Mouse (Mus musculus) forebrain, embryonic 12.5 days (tissue): ENCODE data around the gene Fam240a. TPM values are rescaled to one million over a fixed set of nuclear protein-coding genes. Genes with fewer than 3 reads are reported as not detected.

ENCODE experiments used
- ATAC-seq: fragments of 200-750 bp; cut with Nextera tagmentation; 2 replicates; pipeline ENCODE4 v1.8.0; 2017; ENCODE audit warnings: moderate TSS enrichment; ENCODE audit not compliant: low FRiP score
- H3K27ac ChIP-seq: fragments of 300-500 bp; sonication (generic); 2 replicates; pipeline ENCODE4 v1.5.1; 2016; ENCODE audit warnings: mild to moderate bottlenecking
- H3K27me3 ChIP-seq: fragments of 300-500 bp; sonication (generic); 2 replicates; pipeline ENCODE4 v1.6.1; 2016; ENCODE audit warnings: mild to moderate bottlenecking
- H3K36me3 ChIP-seq: fragments of 300-500 bp; sonication (generic); replicated peaks from 2 replicates; pipeline ENCODE4 v1.6.1; 2016; ENCODE audit warnings: mild to moderate bottlenecking
- H3K4me1 ChIP-seq: fragments of 300-500 bp; sonication (generic); 2 replicates; pipeline ENCODE4 v1.6.1; 2016
- H3K4me2 ChIP-seq: fragments of 300-500 bp; sonication (generic); 2 replicates; pipeline ENCODE4 v1.6.1; 2016; ENCODE audit warnings: mild to moderate bottlenecking, moderate library complexity
- H3K4me3 ChIP-seq: fragments of 300-500 bp; sonication (generic); replicated peaks from 2 replicates; pipeline ENCODE4 v1.5.1; 2016; ENCODE audit warnings: mild to moderate bottlenecking
- H3K9ac ChIP-seq: fragments of 300-500 bp; sonication (generic); 2 replicates; pipeline ENCODE4 v1.6.1; 2016; ENCODE audit warnings: mild to moderate bottlenecking
- H3K9me3 ChIP-seq: fragments of 300-500 bp; sonication (generic); 2 replicates; pipeline ENCODE4 v1.6.1; 2016
- WGBS: fragments of 180-500 bp; shearing (Covaris S2); methylation state at CpG from one replicate; pipeline ENCODE4 v1.1.7; 2016; 5-methylcytosine and 5-hydroxymethylcytosine counted together
- polyA plus RNA-seq: library from polyadenylated mRNA; unstranded; fragments of >200 nt; fragmentation: Nextera tagmentation; extraction: Ambion mirVana; gene quantifications from 2 replicates; pipeline ENCODE4 v1.2.1, GENCODE M21; 2016

Fam240a gene
- polyA plus RNA-seq, 1 experiment from 2014 or later: not detected

DNA sequence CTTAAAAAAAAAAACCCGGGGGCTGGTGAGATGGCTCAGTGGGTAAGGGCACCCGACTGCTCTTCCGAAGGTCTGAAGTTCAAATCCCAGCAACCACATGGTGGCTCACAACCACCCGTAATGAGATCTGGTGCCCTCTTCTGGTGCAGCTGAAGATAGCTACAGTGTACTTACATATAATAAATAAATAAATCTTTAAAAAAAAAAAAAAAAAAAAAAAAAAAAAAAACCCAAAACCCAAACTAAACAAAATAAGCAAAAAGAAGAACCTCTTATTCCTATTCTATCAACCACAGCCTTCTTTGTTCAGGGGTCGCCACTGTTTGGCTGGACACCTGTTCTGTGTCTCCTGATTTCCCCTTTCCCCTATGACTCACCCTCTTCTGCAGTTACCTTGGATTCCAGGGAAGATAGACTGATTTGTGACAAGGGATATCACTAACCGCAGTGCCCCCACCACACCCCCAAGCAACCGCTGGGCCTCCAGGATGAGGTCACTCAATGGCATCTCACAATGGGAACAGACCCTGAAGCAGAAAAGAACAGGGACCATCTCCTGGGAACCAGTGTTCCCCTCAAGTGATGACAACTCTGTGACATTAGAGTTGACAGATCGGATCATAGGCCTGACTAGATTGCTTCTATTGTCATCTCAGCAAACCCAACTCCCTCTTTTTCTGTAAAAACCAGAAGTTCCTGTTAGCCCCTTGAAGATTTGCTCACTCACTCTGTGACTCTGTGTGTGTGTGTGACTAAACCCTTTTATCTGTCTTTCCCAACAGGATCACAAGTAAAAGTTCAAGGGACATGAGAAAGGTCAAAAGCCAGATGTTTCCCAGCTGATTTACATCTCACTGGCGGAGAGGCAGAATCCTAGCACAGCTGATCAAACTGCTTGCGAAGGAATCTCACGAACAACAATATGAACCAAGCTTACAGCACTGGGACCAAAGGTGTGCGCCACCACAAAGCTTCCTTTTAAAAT, 21.1 kb upstream of the Fam240a start:
- 80% methylated on average over 12 of the region's 12 CpGs for WGBS
- Histone ChIP-seq H3K27ac (no peak overlapping the region), H3K27me3 (peaks cover 5% of the 10 kb centered on the region; the same call in 1 of the 2 replicates), H3K36me3 (no peaks in the 10 kb centered on the region), H3K9ac (no peak overlapping the region), H3K4me1 (no peaks in the 10 kb centered on the region), H3K9me3 (no peaks in the 10 kb centered on the region), H3K4me3 (no peak overlapping the region), H3K4me2 (no peak overlapping the region)
- ATAC-seq: no peak

DNA sequence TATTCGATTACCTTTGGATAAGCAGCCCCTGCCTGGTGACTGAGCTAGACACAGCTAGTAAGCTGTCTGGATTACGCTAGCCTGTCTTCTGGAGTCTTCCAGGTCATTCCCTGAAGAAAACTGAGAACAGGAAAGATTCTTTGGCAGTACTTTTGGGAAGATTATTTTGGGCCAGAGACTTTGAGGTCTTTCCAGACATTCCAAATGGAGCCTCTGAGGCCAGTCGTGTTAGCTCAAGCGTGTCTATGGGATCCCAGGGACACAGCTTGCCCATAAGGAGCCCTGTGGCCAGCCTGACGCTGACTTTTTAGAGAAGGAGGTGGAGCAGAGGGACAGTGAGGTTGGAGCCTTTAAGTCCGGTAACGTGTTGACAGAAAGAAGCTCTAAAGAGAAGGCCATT, 19.3 kb upstream of the Fam240a start:
- Histone ChIP-seq H3K27me3 (no peaks in the 10 kb centered on the region), H3K9ac (no peak overlapping the region), H3K36me3 (no peaks in the 10 kb centered on the region), H3K27ac (no peak overlapping the region), H3K9me3 (no peaks in the 10 kb centered on the region), H3K4me2 (no peak overlapping the region), H3K4me1 (no peaks in the 10 kb centered on the region), H3K4me3 (no peak overlapping the region)
- ATAC-seq: no peak
- WGBS: 82% methylated on average over 7 of the region's 7 CpGs

DNA sequence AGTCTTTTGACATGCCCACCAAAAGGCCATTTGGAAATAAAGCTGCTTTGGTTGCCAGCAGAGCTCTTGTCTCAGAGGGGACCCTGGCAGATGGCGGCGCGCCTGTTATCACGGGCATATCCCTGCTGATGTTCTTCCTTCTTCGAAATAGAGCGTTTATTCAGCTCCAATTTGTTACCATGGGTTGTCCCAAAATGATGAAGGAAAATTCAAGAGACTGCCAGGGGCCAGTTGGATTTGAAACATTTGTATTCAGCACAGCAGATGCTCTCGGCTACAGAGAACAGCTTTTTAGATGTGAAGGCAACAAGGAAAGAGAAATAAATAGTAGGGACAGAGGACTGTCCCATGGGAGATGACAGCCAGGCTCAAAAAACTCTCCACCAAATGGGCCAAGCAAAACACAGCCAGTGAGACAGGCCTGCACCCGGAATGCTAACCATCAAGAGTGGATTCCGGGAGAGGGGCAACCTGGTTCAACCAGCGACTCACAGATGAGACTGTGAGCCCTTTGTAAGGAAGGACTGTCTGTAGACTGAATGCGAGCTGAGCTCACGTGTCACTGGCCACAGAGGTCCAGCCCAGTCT, 17.3 kb upstream of the Fam240a start:
- Histone ChIP-seq H3K9me3 (no peaks in the 10 kb centered on the region), H3K9ac (no peak overlapping the region), H3K27me3 (no peaks in the 10 kb centered on the region), H3K27ac (no peak overlapping the region), H3K4me2 (no peak overlapping the region), H3K36me3 (no peaks in the 10 kb centered on the region), H3K4me3 (no peak overlapping the region), H3K4me1 (no peaks in the 10 kb centered on the region)
- 86% methylated on average over 12 of the region's 12 CpGs for WGBS
- ATAC-seq: no peak

DNA sequence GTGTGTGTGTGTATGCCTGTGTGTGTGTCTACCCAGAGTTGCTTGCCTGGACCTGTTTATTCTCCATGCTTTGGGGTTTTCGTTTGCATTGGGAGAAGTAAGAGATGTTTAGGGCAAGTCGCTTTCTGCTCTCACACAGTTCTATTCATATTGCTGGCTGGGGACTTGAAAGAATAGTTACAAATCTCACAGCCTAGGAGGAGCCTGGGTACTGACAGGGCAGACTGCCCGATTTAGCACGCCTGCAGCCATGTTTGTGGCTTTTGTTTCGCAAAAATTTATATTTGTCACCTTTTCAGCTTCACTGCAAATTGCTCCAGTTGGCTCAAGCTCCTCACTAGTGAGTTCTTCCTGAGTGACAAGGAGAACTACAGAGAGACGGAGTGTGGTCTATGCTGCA, 14.9 kb upstream of the Fam240a start:
- no peaks in the 10 kb centered on the region for H3K36me3 ChIP-seq
- H3K27me3 ChIP-seq: no peaks in the 10 kb centered on the region
- H3K4me1 ChIP-seq: no peaks in the 10 kb centered on the region
- H3K4me3 ChIP-seq: no peak overlapping the region
- no peaks in the 10 kb centered on the region for H3K9me3 ChIP-seq
- no peak overlapping the region for H3K4me2 ChIP-seq
- no peak overlapping the region for H3K27ac ChIP-seq
- ATAC-seq: no peak
- 74% methylated on average over 6 of the region's 6 CpGs for WGBS
- H3K9ac ChIP-seq: no peak overlapping the region

DNA sequence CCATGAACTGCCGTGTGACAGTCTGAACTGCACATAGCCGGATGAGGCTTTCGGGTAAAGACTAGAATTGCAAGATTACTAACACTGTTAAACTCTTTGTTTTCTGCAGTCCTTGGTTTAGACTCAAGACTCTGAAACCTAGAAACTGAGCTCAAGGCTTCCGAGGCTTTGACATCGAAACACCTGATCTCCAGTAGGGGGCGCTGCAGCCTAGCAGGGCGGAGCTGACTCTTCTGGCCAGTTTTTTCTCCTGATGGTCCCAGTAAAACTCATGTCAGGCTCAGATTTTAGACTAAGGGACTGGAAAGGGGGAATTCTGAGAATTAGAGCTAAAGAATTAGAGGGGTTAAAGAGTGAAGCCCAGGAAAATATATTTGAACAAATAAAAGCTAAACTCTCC, 6.1 kb upstream of the Fam240a start:
- WGBS: 21% methylated on average over 7 of the region's 7 CpGs
- Histone ChIP-seq H3K9ac (no peak overlapping the region), H3K4me3 (no peak overlapping the region), H3K27me3 (no peaks in the 10 kb centered on the region), H3K36me3 (no peaks in the 10 kb centered on the region), H3K9me3 (no peaks in the 10 kb centered on the region), H3K27ac (no peak overlapping the region), H3K4me1 (no peaks in the 10 kb centered on the region), H3K4me2 (no peak overlapping the region)
- no peak for ATAC-seq

DNA sequence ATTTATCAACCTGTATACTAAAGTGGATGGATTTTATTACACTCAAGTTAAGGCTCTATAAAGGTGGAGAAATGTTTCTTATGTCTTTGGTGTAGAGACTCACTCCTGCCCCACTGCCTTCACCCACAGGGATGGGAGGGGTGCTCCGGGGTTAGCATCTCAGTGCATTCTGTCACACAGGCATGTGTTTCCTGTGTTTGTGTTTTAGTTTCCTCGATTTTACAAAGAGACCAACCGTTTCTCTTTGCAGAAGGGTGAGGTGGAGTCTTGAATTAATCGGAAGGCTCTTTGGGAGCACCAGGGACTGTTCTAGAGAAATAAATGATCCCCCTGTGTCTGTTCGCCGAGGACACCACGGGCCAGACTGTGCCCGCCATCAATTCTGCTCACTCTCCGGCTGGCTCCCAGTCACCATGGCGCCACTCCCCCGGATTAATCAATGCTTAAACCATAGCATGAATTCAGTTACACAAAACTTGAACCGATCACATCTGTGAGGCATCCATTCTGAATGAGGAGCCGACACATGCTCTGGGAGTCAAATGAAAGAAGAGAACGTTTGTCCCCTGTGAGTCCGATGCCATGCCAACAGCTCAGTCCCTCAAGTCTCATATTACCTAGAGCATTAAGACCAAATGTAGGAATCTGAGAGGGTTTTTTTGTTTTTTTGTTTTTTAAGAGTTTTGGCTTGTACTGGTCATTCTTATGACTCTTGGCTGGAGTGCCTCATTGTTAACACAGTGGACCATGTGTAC, 4.2 kb upstream of the Fam240a start:
- Histone ChIP-seq H3K27ac (no peak overlapping the region), H3K4me3 (no peak overlapping the region), H3K9me3 (no peaks in the 10 kb centered on the region), H3K9ac (no peak overlapping the region), H3K27me3 (no peaks in the 10 kb centered on the region), H3K4me1 (no peaks in the 10 kb centered on the region), H3K4me2 (no peak overlapping the region), H3K36me3 (no peaks in the 10 kb centered on the region)
- WGBS: 76% methylated on average over 15 of the region's 15 CpGs
- no peak for ATAC-seq

DNA sequence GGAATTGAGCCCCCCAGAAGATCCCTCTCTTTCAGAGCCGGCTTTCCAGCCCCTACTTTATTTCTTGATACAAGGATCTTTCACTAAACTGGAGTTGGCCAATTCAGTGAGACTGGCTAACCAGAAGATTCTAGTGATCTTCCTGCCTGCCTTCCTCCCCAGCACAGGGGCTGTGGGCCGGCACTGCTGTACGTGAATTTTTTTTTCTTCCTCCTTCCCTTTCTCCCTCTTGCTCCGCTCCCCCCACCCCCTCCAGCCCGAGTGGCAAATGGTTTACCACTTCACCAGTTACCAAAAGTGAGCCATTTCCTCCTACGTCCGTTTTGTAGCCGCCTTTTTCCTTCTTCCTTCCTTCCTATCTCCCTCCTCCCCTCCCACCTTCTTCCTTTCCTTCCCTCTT, 1.2 kb downstream of the Fam240a start:
- no peaks in the 10 kb centered on the region for H3K36me3 ChIP-seq
- H3K27ac ChIP-seq: no peak overlapping the region
- no peak overlapping the region for H3K4me3 ChIP-seq
- ATAC-seq: no peak
- H3K9ac ChIP-seq: no peak overlapping the region
- H3K4me1 ChIP-seq: no peaks in the 10 kb centered on the region
- H3K4me2 ChIP-seq: no peak overlapping the region
- H3K27me3 ChIP-seq: no peaks in the 10 kb centered on the region
- WGBS: 76% methylated on average over 8 of the region's 8 CpGs
- no peaks in the 10 kb centered on the region for H3K9me3 ChIP-seq

DNA sequence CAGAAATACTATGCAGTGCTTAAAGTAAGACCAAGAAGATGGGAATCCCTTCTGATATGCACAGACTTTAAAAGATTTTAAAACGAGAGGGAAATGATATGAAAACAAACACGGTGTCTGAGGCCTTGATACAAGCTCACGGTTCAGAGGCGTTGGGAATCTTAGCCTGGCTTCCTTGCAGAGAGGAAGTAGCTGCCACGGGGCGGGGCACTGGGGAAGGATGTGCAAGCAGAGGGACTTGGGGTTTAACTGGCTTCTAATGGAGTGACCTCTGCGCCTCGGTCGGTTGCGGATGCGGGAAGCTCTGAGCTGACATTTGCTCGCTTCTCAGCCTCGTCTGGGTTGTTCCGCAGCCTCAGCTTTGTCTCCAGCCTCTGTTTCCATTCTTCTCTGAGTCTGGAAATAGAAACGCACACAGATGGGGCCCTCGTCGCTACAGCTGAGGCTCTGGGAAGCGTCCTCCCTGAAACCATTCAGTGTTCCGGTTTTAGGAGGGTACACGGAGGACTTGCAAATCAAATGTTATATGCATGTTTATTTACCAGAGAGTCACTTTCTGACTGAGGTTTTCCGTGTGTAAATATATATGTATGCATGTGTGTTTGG, 1.9 kb downstream of the Fam240a start:
- no peak for ATAC-seq
- Histone ChIP-seq H3K4me3 (no peak overlapping the region), H3K4me2 (no peak overlapping the region), H3K9ac (no peak overlapping the region), H3K27ac (no peak overlapping the region), H3K27me3 (no peaks in the 10 kb centered on the region), H3K9me3 (no peaks in the 10 kb centered on the region), H3K36me3 (no peaks in the 10 kb centered on the region), H3K4me1 (no peaks in the 10 kb centered on the region)
- WGBS: 60% methylated on average over 21 of the region's 21 CpGs

DNA sequence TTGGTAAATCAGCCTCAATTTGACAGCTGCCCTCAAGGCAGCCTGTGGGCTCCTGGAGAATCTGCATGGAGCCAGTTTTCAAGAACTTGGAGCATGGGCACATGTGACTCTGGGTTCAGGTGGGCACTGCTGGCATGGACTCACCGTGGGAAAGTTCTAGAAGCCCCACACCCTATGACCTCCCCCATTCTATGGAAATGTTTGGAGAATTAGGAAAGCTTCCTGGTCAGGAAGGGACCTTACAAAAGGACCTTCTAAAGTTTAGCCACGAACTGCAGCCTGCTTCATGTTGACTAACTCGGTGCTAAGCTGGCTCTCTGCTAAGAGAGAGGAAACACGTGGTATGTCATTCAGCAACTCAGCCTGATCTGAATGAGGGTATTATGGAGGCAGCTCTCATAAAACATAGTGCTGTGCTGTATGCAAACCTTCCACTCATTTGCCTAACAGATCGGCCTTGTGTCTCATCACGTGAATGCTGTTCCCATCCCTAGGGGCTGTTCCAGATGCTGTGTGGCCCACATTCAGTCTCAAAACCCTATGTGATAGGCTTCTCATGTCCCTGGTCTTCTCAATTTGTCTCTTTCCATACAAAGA, 7.2 kb downstream of the Fam240a start:
- Histone ChIP-seq H3K4me1 (no peaks in the 10 kb centered on the region), H3K4me3 (no peak overlapping the region), H3K9me3 (0 out of 2 replicates have a peak, but pooled peaks cover 3% of the 10 kb centered on the region), H3K9ac (no peak overlapping the region), H3K36me3 (no peaks in the 10 kb centered on the region), H3K27me3 (no peaks in the 10 kb centered on the region), H3K4me2 (no peak overlapping the region), H3K27ac (no peak overlapping the region)
- 79% methylated on average over 6 of the region's 6 CpGs for WGBS
- no peak for ATAC-seq

DNA sequence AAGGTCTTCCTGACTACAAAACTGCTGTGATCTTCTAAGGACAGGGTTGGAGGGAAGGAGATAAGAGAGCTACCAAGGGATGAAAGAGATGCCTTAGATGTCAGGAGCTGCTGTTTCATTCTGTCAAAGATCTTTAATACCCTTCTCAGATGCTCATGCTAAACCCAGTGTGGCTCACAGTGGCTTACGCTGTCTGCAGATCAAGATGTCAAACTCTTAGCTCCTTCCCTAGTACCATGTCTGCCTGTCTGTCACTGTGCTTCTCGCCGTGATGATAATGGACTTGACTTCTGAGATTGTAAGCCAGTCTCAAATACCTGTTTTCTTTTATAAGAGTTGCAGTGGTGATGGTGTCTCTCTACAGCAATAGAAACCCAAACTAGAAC, 8.0 kb downstream of the Fam240a start:
- Histone ChIP-seq H3K4me2 (no peak overlapping the region), H3K4me1 (no peaks in the 10 kb centered on the region), H3K27ac (no peak overlapping the region), H3K27me3 (no peaks in the 10 kb centered on the region), H3K9me3 (0 out of 2 replicates have a peak, but pooled peaks cover 3% of the 10 kb centered on the region), H3K4me3 (no peak overlapping the region), H3K9ac (no peak overlapping the region), H3K36me3 (no peaks in the 10 kb centered on the region)
- WGBS: 90% methylated on average over 3 of the region's 3 CpGs
- no peak for ATAC-seq

DNA sequence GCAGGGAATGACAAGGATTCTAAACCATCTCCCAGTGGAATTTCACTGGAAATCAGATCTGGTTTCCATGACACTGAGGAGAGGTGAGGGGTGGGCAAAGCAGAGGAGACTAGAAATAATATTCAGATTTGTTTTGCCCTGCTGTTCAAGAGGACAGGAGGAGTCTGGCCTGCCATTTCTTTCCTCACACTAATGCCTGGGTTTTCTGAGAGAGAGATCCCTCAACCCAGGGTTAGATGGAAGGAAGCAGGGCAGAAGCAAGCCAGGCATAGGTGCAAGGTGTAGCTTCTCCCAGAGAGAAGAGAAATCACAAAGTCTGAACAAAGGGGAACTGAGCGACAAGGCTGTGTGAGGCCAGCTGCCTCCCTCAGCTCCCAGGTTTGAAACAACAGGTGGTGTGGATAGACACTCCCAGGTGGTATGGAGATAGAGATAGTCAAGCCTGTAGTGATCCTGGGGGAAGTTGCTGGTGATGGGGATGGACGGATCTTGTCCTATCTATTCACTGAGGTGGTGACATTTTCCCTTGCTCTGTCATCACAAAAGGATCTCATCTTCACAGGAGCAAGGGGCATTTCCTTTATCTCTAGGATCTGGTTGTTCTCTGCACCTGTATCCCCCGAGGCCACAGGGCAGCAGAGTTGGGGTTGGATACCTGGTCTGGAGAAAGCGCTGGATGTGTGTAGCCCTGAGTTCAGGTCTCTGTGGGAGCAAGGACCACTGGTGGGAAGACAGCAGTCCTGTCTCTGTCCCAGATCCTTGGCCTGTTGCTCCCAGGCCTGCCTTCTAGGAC, 8.6 kb downstream of the Fam240a start:
- H3K4me2 ChIP-seq: no peak overlapping the region
- H3K9ac ChIP-seq: no peak overlapping the region
- no peak overlapping the region for H3K27ac ChIP-seq
- H3K9me3 ChIP-seq: 0 out of 2 replicates have a peak, but pooled peaks cover 3% of the 10 kb centered on the region
- H3K27me3 ChIP-seq: no peaks in the 10 kb centered on the region
- H3K4me1 ChIP-seq: no peaks in the 10 kb centered on the region
- ATAC-seq: no peak
- H3K36me3 ChIP-seq: no peaks in the 10 kb centered on the region
- no peak overlapping the region for H3K4me3 ChIP-seq
- 79% methylated on average over 4 of the region's 4 CpGs for WGBS
